Mouse (Mus musculus) erythroblast, embryonic 14.5 days (primary cell): ENCODE results near the gene Erp29.
"Not testable (repeated sequence)": the region's sequence is repeated elsewhere in the genome, so short reads cannot be mapped to it uniquely, and the experiment has no call there.

Experiments
- GATA1 ChIP-seq: IDR thresholded peaks from 2 replicates; pipeline ENCODE4 v1.6.1; 2012; ENCODE audit warnings: low read length, inconsistent platforms, mixed read lengths
- TAL1 ChIP-seq: IDR thresholded peaks from 3 replicates; pipeline ENCODE4 v1.6.1; 2012; ENCODE audit warnings: low read length, inconsistent platforms, mixed read lengths

- not testable (repeated sequence) for TF ChIP-seq GATA1, TAL1
Measured at GRCm38 (mm10) chr5:121501424-121501996, 49.2 kb upstream of the Erp29 start.
